Comparison of ENCODE assay signal across 8 mouse cellular contexts in the genomic region with DNA sequence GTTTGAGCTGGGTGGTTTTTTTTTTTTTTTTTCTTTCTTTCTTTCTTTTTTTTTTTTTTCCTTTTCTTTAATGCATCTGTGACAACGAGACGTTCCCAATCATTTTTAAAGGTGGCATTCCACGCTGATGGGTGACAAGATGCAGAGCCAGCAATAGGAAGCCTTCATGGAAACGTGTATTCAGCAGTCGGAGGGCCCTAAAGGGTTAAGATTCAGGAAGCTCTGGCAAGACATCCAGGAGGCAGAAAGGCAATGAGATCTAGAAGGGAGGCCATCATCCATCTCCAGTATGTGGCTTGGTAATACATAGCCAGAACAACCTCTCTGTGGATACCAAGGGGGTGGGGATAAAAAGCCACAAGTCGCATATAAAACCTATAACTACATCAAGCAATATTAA.
DNase-seq lines count a peak whose midpoint lies in the region; ATAC-seq and TF ChIP-seq lines count a peak whose summit lies in the region.

No protein-coding gene starts in this region.

- no peak overlapping the region; the same call in 1 of the 2 replicates for H3K27ac ChIP-seq in embryonic facial prominence, embryonic 11.5 days (replicated peaks; ENCODE audit: low read depth, low read length)
- H3K27ac ChIP-seq in limb, embryonic 10.5 days, result peak overlapping the region; percentile 99; the same call in 1 of the 2 replicates
- H3K27ac ChIP-seq in olfactory bulb, adult 2 months (ENCODE audit: insufficient read depth, low read depth, low read length), result peak overlapping the region; percentile 95; the same call in 1 of the 2 replicates

- peak; percentile 17 for DNase-seq in left cerebral cortex, postnatal 4 days
- no peak for DNase-seq in left cerebral cortex, adult 18-20 months (ENCODE audit: low spot score in 2 of 2)
- peak; percentile 57 for DNase-seq in embryonic facial prominence, embryonic 11.5 days (ENCODE audit: low spot score)
- peak; percentile 47 for DNase-seq in limb, embryonic 10.5 days (ENCODE audit: low spot score)
- DNase-seq in left cerebral cortex, adult 9 months (ENCODE audit: low spot score in 2 of 2), result no peak
- DNase-seq in urinary bladder, postnatal 4 days (ENCODE audit: low spot score in 2 of 2), result no peak
- DNase-seq in adrenal gland, adult 2 months, result no peak

- no peaks in the 10 kb centered on the region for H3K36me3 ChIP-seq in embryonic facial prominence, embryonic 11.5 days (replicated peaks; ENCODE audit: control insufficient read depth, insufficient read depth, low read depth, low read length)
- H3K36me3 ChIP-seq in limb, embryonic 10.5 days, result no peaks in the 10 kb centered on the region

- no peak for ATAC-seq in embryonic facial prominence, embryonic 11.5 days (replicated peaks; ENCODE audit: insufficient number of reproducible peaks, low FRiP score, low TSS enrichment, low read depth)

- TF ChIP-seq POLR2A in olfactory bulb, adult 2 months (IDR thresholded peaks at IDR 0.05; ENCODE audit: insufficient read depth, low read depth, low read length), result no peak

- no peaks in the 10 kb centered on the region for H3K9me3 ChIP-seq in embryonic facial prominence, embryonic 11.5 days (replicated peaks; ENCODE audit: control insufficient read depth, low read length)
- H3K9me3 ChIP-seq in limb, embryonic 10.5 days (replicated peaks), result no peaks in the 10 kb centered on the region

- intact Hi-C loops in left cerebral cortex, postnatal 4 days (cut with DNase I), result loop anchor here (5.0 to 10.0 kb wide), 2 partner anchors 58 to 265 kb away; no protein-coding TSS in a partner anchor

- peak overlapping the region; percentile 87 for H3K4me2 ChIP-seq in embryonic facial prominence, embryonic 11.5 days (ENCODE audit: low read depth, low read length)

- peak overlapping the region; percentile 84 for H3K4me3 ChIP-seq in embryonic facial prominence, embryonic 11.5 days (ENCODE audit: low read depth, low read length)
- peak overlapping the region; percentile 96 for H3K4me3 ChIP-seq in limb, embryonic 10.5 days
- peak overlapping the region; percentile 93 for H3K4me3 ChIP-seq in olfactory bulb, adult 2 months (ENCODE audit: insufficient read depth, low read depth, low read length)

- no peak for TF ChIP-seq CTCF in olfactory bulb, adult 2 months (IDR thresholded peaks at IDR 0.05; ENCODE audit: insufficient read depth, low read depth, low read length)

- H3K9ac ChIP-seq in embryonic facial prominence, embryonic 11.5 days (replicated peaks; ENCODE audit: low read length), result peak overlapping the region; percentile 95

- H3K27me3 ChIP-seq in embryonic facial prominence, embryonic 11.5 days (ENCODE audit: control insufficient read depth, insufficient read depth, low read length), result no peaks in the 10 kb centered on the region
- no peaks in the 10 kb centered on the region for H3K27me3 ChIP-seq in limb, embryonic 10.5 days (ENCODE audit: low read depth, poor library complexity, severe bottlenecking)

- H3K4me1 ChIP-seq in embryonic facial prominence, embryonic 11.5 days (ENCODE audit: control insufficient read depth, insufficient read depth, low read length), result no peaks in the 10 kb centered on the region
- peaks cover 54% of the 10 kb centered on the region for H3K4me1 ChIP-seq in limb, embryonic 10.5 days
- peaks cover 8% of the 10 kb centered on the region for H3K4me1 ChIP-seq in olfactory bulb, adult 2 months (ENCODE audit: control insufficient read depth, insufficient read depth, low read length)

- WGBS in embryonic facial prominence, embryonic 11.5 days, result 9% methylated on average over 6 of the region's 6 CpGs
- WGBS in limb, embryonic 10.5 days, result 8% methylated on average over 6 of the region's 6 CpGs
- WGBS in olfactory bulb, adult 2 months, result 8% methylated on average over 6 of the region's 6 CpGs

Comparison
In these comparisons a context has a peak if more than half of its experiments do, and no peak if none do; other contexts are left out.
1. DNase-seq: peak in left cerebral cortex, postnatal 4 days (single experiment), embryonic facial prominence, embryonic 11.5 days (single experiment) and limb, embryonic 10.5 days (single experiment); none in left cerebral cortex, adult 18-20 months (0 of 2), left cerebral cortex, adult 9 months (0 of 2), urinary bladder, postnatal 4 days (0 of 2) and adrenal gland, adult 2 months (single experiment).
2. Peak in every context shown above with its lines, with median percentiles within 50 percentile points of each other: H3K4me3 ChIP-seq.